Mouse (Mus musculus): ENCODE results near the gene Tmem161b. TPM values are rescaled to one million over a fixed set of nuclear protein-coding genes. Genes with fewer than 3 reads are reported as not detected.

Tmem161b gene
- polyA plus RNA-seq, 1 experiment, result 2.5 TPM

DNA sequence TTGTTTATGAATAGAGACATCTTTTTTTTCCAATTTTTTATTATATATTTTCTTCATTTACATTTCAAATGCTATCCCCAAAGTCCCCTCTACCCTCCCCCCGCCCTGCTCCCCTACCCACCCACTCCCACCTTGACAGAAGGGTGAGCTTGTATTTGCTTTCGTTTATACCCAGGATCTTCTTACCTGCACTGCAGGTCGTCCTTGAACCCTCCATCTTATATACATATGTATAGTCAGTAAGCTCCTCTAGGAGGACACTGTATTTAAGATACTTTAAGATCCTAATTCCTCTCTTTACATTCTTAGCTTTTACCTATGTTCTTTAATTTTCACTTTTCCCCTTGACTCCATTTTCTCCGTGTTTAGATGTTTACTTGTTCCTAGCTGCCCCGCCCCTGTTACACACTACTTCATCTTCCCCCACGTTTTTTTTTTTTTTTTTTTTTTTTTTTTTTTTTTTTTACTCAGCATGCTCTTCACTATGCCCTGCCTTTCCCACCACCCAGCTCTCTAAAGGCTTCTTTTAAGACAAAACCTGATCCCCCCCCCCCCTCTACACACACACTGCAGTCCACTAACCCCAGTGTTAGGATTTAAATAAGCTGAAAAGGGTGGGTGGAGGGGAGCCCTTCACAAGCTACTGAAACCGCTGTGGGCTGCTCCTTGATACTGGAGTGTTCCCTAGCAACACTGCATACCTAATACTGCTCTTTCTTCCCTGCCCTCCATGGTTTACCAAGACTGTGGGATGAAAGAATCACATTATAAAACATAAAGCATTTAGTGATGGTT is 62.9 kb downstream of the Tmem161b start:
- peaks cover 5% of the 10 kb centered on the region for H3K36me3 ChIP-seq (ENCODE audit: control insufficient read depth, insufficient read depth)
- H3ac ChIP-seq (ENCODE audit: control insufficient read depth, insufficient read length), result no peak overlapping the region
- no peak overlapping the region for H3K4me2 ChIP-seq (ENCODE audit: low read depth)
- TF ChIP-seq POLR2A (IDR thresholded peaks at IDR 0.05; ENCODE audit: insufficient read length, low read depth) (no peak), MYOD1 (IDR thresholded peaks at IDR 0.05; ENCODE audit: control insufficient read depth in 1 of 3, insufficient read length in 2 of 3, low read depth in 2 of 3) (no peak), MYOG (IDR thresholded peaks at IDR 0.05; ENCODE audit: control insufficient read depth in 1 of 3, insufficient read depth in 1 of 3, insufficient read length in 2 of 3, low read depth in 2 of 3) (no peak), MAX (IDR thresholded peaks at IDR 0.05; ENCODE audit: low read depth) (no peak), CEBPB (IDR thresholded peaks at IDR 0.05; ENCODE audit: insufficient read depth, poor library complexity, severe bottlenecking) (no peak), USF1 (IDR thresholded peaks at IDR 0.05; ENCODE audit: low read depth) (no peak), E2F4 (IDR thresholded peaks at IDR 0.05; ENCODE audit: insufficient read depth) (no peak), SRF (IDR thresholded peaks at IDR 0.05; ENCODE audit: control insufficient read depth, insufficient read length, low read depth) (no peak), POLR2AphosphoS2 (IDR thresholded peaks at IDR 0.05; ENCODE audit: insufficient read length, low read depth) (no peak), REST (IDR thresholded peaks at IDR 0.05; ENCODE audit: insufficient read depth, insufficient read length) (no peak), TCF3 (IDR thresholded peaks at IDR 0.05; ENCODE audit: insufficient read length, low read depth) (no peak), TCF12 (IDR thresholded peaks at IDR 0.05; ENCODE audit: insufficient read depth, poor library complexity, severe bottlenecking) (no peak)
- H3K4me3 ChIP-seq, result no peak overlapping the region
- H3K79me2 ChIP-seq (ENCODE audit: control insufficient read depth, insufficient read depth), result no peaks in the 10 kb centered on the region
- H3K27me3 ChIP-seq (ENCODE audit: control insufficient read depth, insufficient read depth, insufficient read length), result no peaks in the 10 kb centered on the region

DNA sequence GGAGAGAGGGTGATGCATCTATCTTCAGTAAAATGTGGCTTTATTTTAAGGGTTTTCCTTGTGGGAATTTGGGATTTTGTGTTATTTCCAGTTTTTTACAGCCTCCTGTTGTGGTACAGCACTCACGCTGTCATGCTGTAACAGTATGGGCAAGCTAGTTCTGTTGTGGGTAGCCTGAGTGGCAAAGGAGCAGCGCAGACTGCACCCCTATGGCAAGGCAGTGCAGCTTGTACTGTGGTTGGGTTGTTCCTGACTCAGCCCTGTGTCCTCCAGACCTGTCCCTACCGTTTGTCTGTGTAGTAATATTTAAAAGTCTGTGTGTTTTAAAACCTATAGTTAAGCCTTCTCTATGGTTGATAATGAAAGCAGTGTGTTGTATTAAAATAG is 63.5 kb downstream of the Tmem161b start:
- H3K4me3 ChIP-seq, result no peak overlapping the region
- H3K79me2 ChIP-seq (ENCODE audit: control insufficient read depth, insufficient read depth), result no peaks in the 10 kb centered on the region
- no peaks in the 10 kb centered on the region for H3K27me3 ChIP-seq (ENCODE audit: control insufficient read depth, insufficient read depth, insufficient read length)
- TF ChIP-seq MYOG (IDR thresholded peaks at IDR 0.05; ENCODE audit: control insufficient read depth in 1 of 3, insufficient read depth in 1 of 3, insufficient read length in 2 of 3, low read depth in 2 of 3), result no peak
- TF ChIP-seq USF1 (IDR thresholded peaks at IDR 0.05; ENCODE audit: low read depth), result no peak
- TF ChIP-seq REST (IDR thresholded peaks at IDR 0.05; ENCODE audit: insufficient read depth, insufficient read length), result no peak
- TF ChIP-seq TCF12 (IDR thresholded peaks at IDR 0.05; ENCODE audit: insufficient read depth, poor library complexity, severe bottlenecking), result no peak
- TF ChIP-seq SRF (IDR thresholded peaks at IDR 0.05; ENCODE audit: control insufficient read depth, insufficient read length, low read depth), result no peak
- no peak for TF ChIP-seq MYOD1 (IDR thresholded peaks at IDR 0.05; ENCODE audit: control insufficient read depth in 1 of 3, insufficient read length in 2 of 3, low read depth in 2 of 3)
- no peak for TF ChIP-seq POLR2AphosphoS2 (IDR thresholded peaks at IDR 0.05; ENCODE audit: insufficient read length, low read depth)
- TF ChIP-seq POLR2A (IDR thresholded peaks at IDR 0.05; ENCODE audit: insufficient read length, low read depth), result no peak
- no peak for TF ChIP-seq CEBPB (IDR thresholded peaks at IDR 0.05; ENCODE audit: insufficient read depth, poor library complexity, severe bottlenecking)
- no peak for TF ChIP-seq MAX (IDR thresholded peaks at IDR 0.05; ENCODE audit: low read depth)
- TF ChIP-seq TCF3 (IDR thresholded peaks at IDR 0.05; ENCODE audit: insufficient read length, low read depth), result no peak
- no peak for TF ChIP-seq E2F4 (IDR thresholded peaks at IDR 0.05; ENCODE audit: insufficient read depth)
- no peak overlapping the region for H3K4me2 ChIP-seq (ENCODE audit: low read depth)
- peaks cover 5% of the 10 kb centered on the region for H3K36me3 ChIP-seq (ENCODE audit: control insufficient read depth, insufficient read depth)
- no peak overlapping the region for H3ac ChIP-seq (ENCODE audit: control insufficient read depth, insufficient read length)

DNA sequence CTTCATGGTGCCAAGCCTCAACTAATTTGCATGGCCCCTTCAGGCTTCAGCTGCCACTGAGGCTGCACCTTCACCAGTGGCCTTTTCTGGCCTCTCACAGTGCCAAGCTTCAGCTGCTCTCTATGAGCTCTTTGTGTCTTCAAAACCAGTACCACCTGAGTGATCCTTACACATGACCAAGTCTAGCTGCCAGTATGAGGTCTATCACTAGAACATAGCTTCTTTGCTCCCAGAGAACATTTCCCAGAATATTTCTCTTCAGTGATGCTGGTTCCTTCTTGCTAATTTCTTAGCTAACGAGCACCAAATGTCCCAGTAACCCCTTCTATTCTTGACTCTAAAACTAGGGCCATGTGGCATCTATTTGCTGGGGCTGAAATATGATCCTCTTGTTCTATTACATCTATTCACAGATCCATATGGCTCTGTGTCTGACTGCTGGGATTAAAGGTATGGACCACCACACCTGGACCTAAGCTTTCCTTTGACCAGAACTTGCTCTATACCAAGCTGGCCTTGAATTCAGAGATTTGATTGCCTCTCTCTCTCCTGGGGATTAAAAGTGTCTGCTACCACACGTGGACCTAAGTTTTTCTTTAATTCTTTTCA is 77.5 kb downstream of the Tmem161b start:
- Histone ChIP-seq H3ac (ENCODE audit: control insufficient read depth, insufficient read length) (no peak overlapping the region), H3K4me2 (ENCODE audit: low read depth) (no peak overlapping the region), H3K4me3 (no peak overlapping the region), H3K36me3 (ENCODE audit: control insufficient read depth, insufficient read depth) (peaks cover 12% of the 10 kb centered on the region), H3K79me2 (ENCODE audit: control insufficient read depth, insufficient read depth) (no peaks in the 10 kb centered on the region), H3K27me3 (ENCODE audit: control insufficient read depth, insufficient read depth, insufficient read length) (no peaks in the 10 kb centered on the region)
- TF ChIP-seq POLR2AphosphoS2 (IDR thresholded peaks at IDR 0.05; ENCODE audit: insufficient read length, low read depth) (no peak), USF1 (IDR thresholded peaks at IDR 0.05; ENCODE audit: low read depth) (no peak)

DNA sequence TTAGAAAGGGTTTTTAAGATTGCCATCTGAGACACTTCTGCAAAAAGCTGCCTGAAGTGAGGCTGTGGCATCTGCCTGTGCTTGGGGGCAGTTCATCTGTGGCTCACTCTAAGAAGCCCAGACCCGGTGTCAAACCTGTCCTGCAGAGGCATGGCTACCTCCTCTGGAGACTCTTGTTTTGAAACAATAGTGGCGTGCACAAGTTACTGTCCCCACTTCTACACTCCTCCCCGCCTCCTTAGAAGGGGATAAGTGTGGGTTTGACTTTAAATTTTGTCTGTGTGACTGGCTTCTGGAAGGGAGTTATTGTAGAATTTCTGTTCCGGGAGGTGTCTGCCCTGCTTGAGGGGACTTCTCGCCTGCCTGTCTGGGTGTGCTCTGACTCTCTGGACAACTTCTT is 121.2 kb downstream of the Tmem161b start:
- Histone ChIP-seq H3K79me2 (ENCODE audit: control insufficient read depth, insufficient read depth) (no peaks in the 10 kb centered on the region), H3K4me3 (no peak overlapping the region), H3K36me3 (ENCODE audit: control insufficient read depth, insufficient read depth) (no peaks in the 10 kb centered on the region), H3K4me2 (ENCODE audit: low read depth) (no peak overlapping the region), H3K27me3 (ENCODE audit: control insufficient read depth, insufficient read depth, insufficient read length) (no peaks in the 10 kb centered on the region), H3ac (ENCODE audit: control insufficient read depth, insufficient read length) (no peak overlapping the region)
- TF ChIP-seq POLR2AphosphoS2 (IDR thresholded peaks at IDR 0.05; ENCODE audit: insufficient read length, low read depth) (no peak), USF1 (IDR thresholded peaks at IDR 0.05; ENCODE audit: low read depth) (no peak), E2F4 (IDR thresholded peaks at IDR 0.05; ENCODE audit: insufficient read depth) (no peak), POLR2A (IDR thresholded peaks at IDR 0.05; ENCODE audit: insufficient read length, low read depth) (no peak), MAX (IDR thresholded peaks at IDR 0.05; ENCODE audit: low read depth) (no peak), TCF3 (IDR thresholded peaks at IDR 0.05; ENCODE audit: insufficient read length, low read depth) (no peak), SRF (IDR thresholded peaks at IDR 0.05; ENCODE audit: control insufficient read depth, insufficient read length, low read depth) (no peak), MYOD1 (IDR thresholded peaks at IDR 0.05; ENCODE audit: control insufficient read depth in 1 of 3, insufficient read length in 2 of 3, low read depth in 2 of 3) (no peak)

Measured in myocyte (in vitro differentiated cells).